Mouse (Mus musculus) kidney, adult 2 months (tissue): ENCODE measurements around the gene Tbc1d24. TPM values are rescaled to one million over a fixed set of nuclear protein-coding genes. Genes with fewer than 3 reads are reported as not detected.

Source experiments
- DNase-seq: peaks from one replicate; pipeline ENCODE4 v3.0.0; 2021
- H3K27ac ChIP-seq: fragments of 200-500 bp; 2 replicates; pipeline ENCODE4 v1.5.1; 2012; ENCODE audit warnings: low read depth, low read length, control low read depth, inconsistent platforms; ENCODE audit not compliant: insufficient read depth
- H3K27me3 ChIP-seq: fragments of 200-500 bp; replicated peaks from 2 replicates; pipeline ENCODE4 v1.6.1; 2012; ENCODE audit warnings: mild to moderate bottlenecking, moderate library complexity, low read length, inconsistent platforms; ENCODE audit not compliant: control insufficient read depth, insufficient read depth
- H3K36me3 ChIP-seq: fragments of 200-500 bp; 2 replicates; pipeline ENCODE4 v1.6.1; 2012; ENCODE audit warnings: mild to moderate bottlenecking, moderate library complexity, low read length, inconsistent platforms; ENCODE audit not compliant: control insufficient read depth, insufficient read depth
- H3K4me1 ChIP-seq: fragments of 200-500 bp; 2 replicates; pipeline ENCODE4 v1.6.1; 2011; ENCODE audit warnings: low read length; ENCODE audit not compliant: control insufficient read depth, insufficient read depth
- H3K4me3 ChIP-seq: fragments of 200-500 bp; 2 replicates; pipeline ENCODE4 v1.5.1; 2011; ENCODE audit warnings: mild to moderate bottlenecking, low read depth, low read length, control low read depth; ENCODE audit not compliant: insufficient read depth
- CTCF ChIP-seq: fragments of 200-500 bp; conservative IDR thresholded peaks from 2 replicates; pipeline ENCODE4 v1.5.1; 2011; ENCODE audit warnings: low read depth, mild to moderate bottlenecking, control low read depth, low read length, moderate library complexity, mixed read lengths; ENCODE audit not compliant: insufficient read depth, insufficient read length
- POLR2A ChIP-seq: fragments of 200-500 bp; IDR thresholded peaks from one replicate; pipeline ENCODE4 v1.6.1; 2011; ENCODE audit warnings: low read depth, low read length, control low read depth
- WGBS: fragments of 180-500 bp; shearing (Covaris S2); methylation state at CpG from one replicate; pipeline ENCODE4 v1.1.7; 2018; 5-methylcytosine and 5-hydroxymethylcytosine counted together
- polyA plus RNA-seq: library from polyadenylated mRNA; depleted of rRNA; stranded (reverse); fragments of >200 nt; gene quantifications from 2 replicates; pipeline ENCODE4 v1.2.3, GENCODE M21; 2012; rRNA removed

Tbc1d24 gene
- polyA plus RNA-seq = 14.4 and 15.0 TPM in 2 replicates

GRCm38 (mm10) chr17:24205284-24205888, at the start of gene Tbc1d24:
Tbc1d24 (minus strand) TSS chr17:24205562.
- DNase-seq = peak; percentile 94
- peaks cover 4% of the 10 kb centered on the region; the same call in 1 of the 2 replicates for H3K4me1 ChIP-seq
- H3K36me3 ChIP-seq = no peaks in the 10 kb centered on the region
- WGBS = under 1% methylated on average over 65 of the region's 65 CpGs
- TF ChIP-seq CTCF (no peak), POLR2A (no peak)
- H3K4me3 ChIP-seq = peak within 1 kb of the TSS; percentile 54
- H3K27me3 ChIP-seq = no peaks in the 10 kb centered on the region
- no peak within 1 kb of the TSS for H3K27ac ChIP-seq

- DNase-seq = no peak
- H3K4me3 ChIP-seq = no peak overlapping the region
- no peak overlapping the region for H3K27ac ChIP-seq
These were observed 47.0 kb upstream of the Tbc1d24 start for GRCm38 (mm10) chr17:24252329-24252728.

DNA sequence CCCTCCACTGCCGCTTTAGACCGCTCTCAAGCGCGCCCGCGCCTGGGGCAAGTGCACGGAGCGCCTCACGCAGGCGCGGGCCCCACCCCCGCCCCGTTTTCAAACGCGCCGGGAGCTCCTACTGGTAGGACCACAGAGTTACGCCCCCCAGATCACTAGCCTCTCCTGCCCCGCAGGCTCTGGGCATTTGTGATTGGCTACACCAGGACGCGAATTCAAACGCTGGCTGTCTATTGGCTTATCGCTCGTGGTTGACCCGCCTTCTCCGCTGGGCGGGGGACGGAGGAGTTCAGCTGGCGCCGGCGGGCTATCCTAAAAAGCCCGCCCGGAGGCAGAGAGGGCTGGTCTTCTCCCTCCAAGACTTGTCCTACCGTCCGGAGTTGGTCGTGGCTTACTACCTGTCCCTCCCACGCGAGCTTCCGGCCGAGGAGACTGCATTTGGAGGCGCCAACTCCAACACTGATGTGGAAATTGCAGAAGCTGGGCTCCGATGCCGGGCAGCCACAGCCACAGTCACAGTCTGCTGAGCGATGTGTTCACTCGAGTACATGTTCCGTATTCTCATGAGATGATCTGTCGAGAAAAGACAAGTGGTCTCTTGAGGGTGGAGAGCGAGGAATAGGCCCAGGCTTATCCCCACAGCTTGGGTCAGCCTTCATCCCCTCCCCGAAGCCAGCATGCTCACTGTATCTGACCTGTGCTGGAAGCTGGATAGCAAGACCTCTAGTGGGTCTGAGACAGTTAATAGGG, 46.1 kb upstream of the Tbc1d24 start, which contains the start of gene Ccnf:
TSS of gene Ccnf (minus strand) at position 165 of the 750 bp plus-strand sequence.
- Histone ChIP-seq H3K36me3 (no peaks in the 10 kb centered on the region), H3K27ac (no peak within 1 kb of the TSS), H3K27me3 (no peaks in the 10 kb centered on the region), H3K4me3 (peak within 1 kb of the TSS; percentile 76), H3K4me1 (no peaks in the 10 kb centered on the region)
- WGBS = under 1% methylated on average over 48 of the region's 48 CpGs
- peak; percentile 99 for DNase-seq
- TF ChIP-seq POLR2A (no peak), CTCF (no peak)

More at GRCm38 (mm10) chr17:24252329-24252728, 47.0 kb upstream of the Tbc1d24 start:
- Histone ChIP-seq H3K36me3 (no peaks in the 10 kb centered on the region), H3K27me3 (no peaks in the 10 kb centered on the region), H3K4me1 (no peaks in the 10 kb centered on the region)
- 96% methylated on average over 2 of the region's 2 CpGs for WGBS
- TF ChIP-seq CTCF = no peak
- no peak for TF ChIP-seq POLR2A

DNA sequence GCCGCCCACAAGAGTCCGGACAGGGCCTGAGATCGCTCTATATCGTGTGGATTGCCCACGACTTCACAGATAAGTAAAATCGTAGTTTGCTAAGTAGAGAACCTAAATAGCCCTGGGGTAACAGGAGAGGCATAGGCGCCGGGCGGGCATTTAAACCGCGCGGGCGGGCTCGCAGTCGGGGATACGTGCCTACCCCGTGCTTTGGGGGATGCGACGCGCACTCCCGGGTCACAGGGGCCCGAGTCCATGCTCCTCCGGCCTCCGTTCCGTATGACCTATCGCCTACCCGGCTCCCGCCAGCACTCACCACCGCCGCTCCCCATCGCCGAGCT, 45.6 kb upstream of the Tbc1d24 start:
- Histone ChIP-seq H3K4me3 (peak overlapping the region; percentile 70), H3K4me1 (no peaks in the 10 kb centered on the region), H3K27me3 (no peaks in the 10 kb centered on the region), H3K36me3 (no peaks in the 10 kb centered on the region), H3K27ac (no peak overlapping the region)
- TF ChIP-seq CTCF (no peak), POLR2A (no peak)
- no peak for DNase-seq
- under 1% methylated on average over 32 of the region's 32 CpGs for WGBS

GRCm38 (mm10) chr17:24248641-24249040, 43.3 kb upstream of the Tbc1d24 start:
- no peaks in the 10 kb centered on the region for H3K36me3 ChIP-seq
- H3K4me3 ChIP-seq = no peak overlapping the region
- H3K27ac ChIP-seq = no peak overlapping the region

GRCm38 (mm10) chr17:24244061-24244460, 38.7 kb upstream of the Tbc1d24 start:
- no peaks in the 10 kb centered on the region for H3K27me3 ChIP-seq
- no peaks in the 10 kb centered on the region for H3K4me1 ChIP-seq
- no peak for DNase-seq
- no peaks in the 10 kb centered on the region for H3K36me3 ChIP-seq
- TF ChIP-seq CTCF (no peak), POLR2A (no peak)
- H3K4me3 ChIP-seq = no peak overlapping the region
- WGBS = 98% methylated on average over 8 of the region's 8 CpGs
- H3K27ac ChIP-seq = no peak overlapping the region

More at GRCm38 (mm10) chr17:24248641-24249040, 43.3 kb upstream of the Tbc1d24 start:
- Histone ChIP-seq H3K27me3 (no peaks in the 10 kb centered on the region), H3K4me1 (no peaks in the 10 kb centered on the region)
- 95% methylated on average over 2 of the region's 2 CpGs for WGBS
- DNase-seq = no peak
- TF ChIP-seq POLR2A (no peak), CTCF (no peak)

GRCm38 (mm10) chr17:24243311-24243969, 38.1 kb upstream of the Tbc1d24 start:
- Histone ChIP-seq H3K27ac (no peak overlapping the region), H3K4me3 (no peak overlapping the region), H3K4me1 (no peaks in the 10 kb centered on the region), H3K27me3 (no peaks in the 10 kb centered on the region), H3K36me3 (no peaks in the 10 kb centered on the region)
- WGBS = 94% methylated on average over 4 of the region's 4 CpGs
- TF ChIP-seq CTCF = peak; percentile 71
- TF ChIP-seq POLR2A = no peak
- DNase-seq = peak; percentile 32
